Mouse (Mus musculus) liver, adult 2 months (tissue): ENCODE measurements around the gene Pnliprp2.

Experiments
- CTCF ChIP-seq: fragments of 200-500 bp; IDR thresholded peaks from 2 replicates; pipeline ENCODE4 v1.5.1; 2011; ENCODE audit warnings: low read depth, low read length, control low read depth
- POLR2A ChIP-seq: fragments of 200-500 bp; IDR thresholded peaks from 2 replicates; pipeline ENCODE4 v1.6.1; 2011; ENCODE audit warnings: low read length, control low read depth; ENCODE audit not compliant: insufficient read depth; ENCODE audit errors: extremely low read depth

GRCm38 (mm10) chr19:58815179-58815922 lies 55.8 kb downstream of the Pnliprp2 start:
- no peak for TF ChIP-seq CTCF
- TF ChIP-seq POLR2A: no peak
